Mouse (Mus musculus): ENCODE data around the gene Olfr1107. TPM values are rescaled to one million over a fixed set of nuclear protein-coding genes. Genes with fewer than 3 reads are reported as not detected.

Olfr1107 gene
- not detected in 2 replicates for polyA plus RNA-seq (2015; fragmentation: Nextera tagmentation; extraction: Ambion mirVana)

GRCm38 (mm10) chr2:87075717-87076116 lies at the start of gene Olfr1107:
Gene Olfr1107, minus strand, starts transcription at chr2:87075817.
- Histone ChIP-seq H3K27me3 (replicated peaks; ENCODE audit: control insufficient read depth, insufficient read depth, low read length) (no peaks in the 10 kb centered on the region), H3K4me2 (replicated peaks; ENCODE audit: low read depth) (no peak within 1 kb of the TSS), H3K4me3 (ENCODE audit: low read depth, low read length) (no peak within 1 kb of the TSS), H3K27ac (ENCODE audit: low read depth, low read length) (no peak within 1 kb of the TSS), H3K4me1 (replicated peaks; ENCODE audit: control insufficient read depth, insufficient read depth, low read length) (no peaks in the 10 kb centered on the region), H3K36me3 (ENCODE audit: control insufficient read depth, insufficient read depth) (no peaks in the 10 kb centered on the region), H3K9me3 (ENCODE audit: control insufficient read depth) (no peaks in the 10 kb centered on the region), H3K9ac (ENCODE audit: low read depth, low read length) (no peak within 1 kb of the TSS)
- TF ChIP-seq CTCF (IDR thresholded peaks at IDR 0.05; ENCODE audit: low read depth), result no peak
- ATAC-seq, result no peak
- WGBS, result 93% methylated on average over 1 of the region's 1 CpGs

DNA sequence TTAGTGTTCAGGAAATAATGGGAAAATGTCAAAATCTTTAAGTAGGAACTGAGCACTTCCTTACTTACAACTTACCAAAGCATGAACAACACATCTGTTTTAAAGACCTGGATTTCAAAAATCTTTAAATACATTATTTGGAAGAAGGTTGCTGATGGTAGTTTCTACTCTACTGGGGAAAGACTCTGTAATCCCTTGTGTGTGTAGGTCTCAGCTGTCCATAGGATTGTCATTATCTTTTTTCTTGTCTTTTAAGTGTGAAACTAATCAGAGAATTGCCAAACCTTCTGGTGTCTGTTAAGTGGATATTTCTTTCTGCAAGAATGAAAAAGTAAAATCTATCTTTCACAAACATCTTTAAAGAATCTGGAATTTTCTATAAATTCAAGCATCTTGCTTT lies 38.9 kb upstream of the Olfr1107 start, which contains the start of gene Olfr259:
TSS of gene Olfr259 (minus strand) at position 101 of the 400 bp plus-strand sequence.
- H3K36me3 ChIP-seq (ENCODE audit: control insufficient read depth, insufficient read depth), result no peaks in the 10 kb centered on the region
- no peak within 1 kb of the TSS for H3K27ac ChIP-seq (ENCODE audit: low read depth, low read length)
- no peak within 1 kb of the TSS for H3K4me2 ChIP-seq (replicated peaks; ENCODE audit: low read depth)
- no peak within 1 kb of the TSS for H3K4me3 ChIP-seq (ENCODE audit: low read depth, low read length)
- no peaks in the 10 kb centered on the region for H3K27me3 ChIP-seq (replicated peaks; ENCODE audit: control insufficient read depth, insufficient read depth, low read length)
- no peaks in the 10 kb centered on the region for H3K9me3 ChIP-seq (ENCODE audit: control insufficient read depth)
- H3K9ac ChIP-seq (ENCODE audit: low read depth, low read length), result no peak within 1 kb of the TSS
- H3K4me1 ChIP-seq (replicated peaks; ENCODE audit: control insufficient read depth, insufficient read depth, low read length), result no peaks in the 10 kb centered on the region
- no peak for TF ChIP-seq CTCF (IDR thresholded peaks at IDR 0.05; ENCODE audit: low read depth)
- ATAC-seq, result no peak

DNA sequence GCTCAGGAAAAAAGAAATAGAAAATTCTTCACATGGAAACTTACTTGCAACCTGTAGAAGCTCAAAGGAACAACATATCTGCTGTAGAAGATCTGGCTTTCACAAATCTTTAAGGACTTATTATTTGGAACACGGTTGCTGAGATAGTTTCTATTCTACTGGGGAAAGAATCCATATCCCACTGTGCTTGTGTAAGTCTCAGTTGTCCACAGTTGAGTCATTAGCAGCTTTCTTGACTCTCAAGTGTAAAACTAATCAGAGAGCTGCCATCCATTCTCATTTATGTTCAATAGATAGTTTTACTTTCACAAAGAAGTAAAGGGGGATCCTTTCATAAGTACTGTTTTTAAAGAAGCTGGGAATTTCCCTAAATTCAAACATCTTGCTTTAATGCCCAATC lies 20.3 kb upstream of the Olfr1107 start, which contains the start of gene Olfr1109:
TSS of gene Olfr1109 (minus strand) at position 101 of the 400 bp plus-strand sequence.
- Histone ChIP-seq H3K4me3 (ENCODE audit: low read depth, low read length) (no peak within 1 kb of the TSS), H3K4me1 (replicated peaks; ENCODE audit: control insufficient read depth, insufficient read depth, low read length) (no peaks in the 10 kb centered on the region), H3K36me3 (ENCODE audit: control insufficient read depth, insufficient read depth) (no peaks in the 10 kb centered on the region), H3K27ac (ENCODE audit: low read depth, low read length) (no peak within 1 kb of the TSS), H3K4me2 (replicated peaks; ENCODE audit: low read depth) (no peak within 1 kb of the TSS), H3K9me3 (ENCODE audit: control insufficient read depth) (no peaks in the 10 kb centered on the region), H3K27me3 (replicated peaks; ENCODE audit: control insufficient read depth, insufficient read depth, low read length) (no peaks in the 10 kb centered on the region), H3K9ac (ENCODE audit: low read depth, low read length) (no peak within 1 kb of the TSS)
- ATAC-seq, result no peak
- TF ChIP-seq CTCF (IDR thresholded peaks at IDR 0.05; ENCODE audit: low read depth), result no peak
- WGBS, result 76% methylated on average over 1 of the region's 1 CpGs

DNA sequence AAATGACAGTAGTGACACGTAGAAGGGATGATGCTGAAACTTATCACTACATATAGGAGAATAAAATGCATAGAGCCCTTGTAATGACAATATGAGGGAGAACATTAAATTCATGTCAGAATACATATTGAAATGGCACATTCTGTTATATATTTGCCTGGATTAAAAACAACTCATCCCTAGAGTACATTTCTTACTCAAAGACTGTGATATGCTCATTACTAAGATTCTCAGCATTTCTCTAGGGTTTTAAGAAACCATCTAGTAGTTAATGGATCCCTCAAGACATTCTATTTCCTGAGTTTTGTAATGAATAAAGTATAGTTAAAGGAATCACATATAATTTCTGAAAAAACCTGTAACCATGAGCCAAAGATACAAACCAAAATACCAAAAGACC lies 23.4 kb downstream of the Olfr1107 start, which contains the start of gene Olfr1106:
TSS of gene Olfr1106 (minus strand) at position 101 of the 400 bp plus-strand sequence.
- Histone ChIP-seq H3K4me2 (replicated peaks; ENCODE audit: low read depth) (no peak within 1 kb of the TSS), H3K9ac (ENCODE audit: low read depth, low read length) (no peak within 1 kb of the TSS), H3K4me1 (replicated peaks; ENCODE audit: control insufficient read depth, insufficient read depth, low read length) (no peaks in the 10 kb centered on the region), H3K27me3 (replicated peaks; ENCODE audit: control insufficient read depth, insufficient read depth, low read length) (no peaks in the 10 kb centered on the region), H3K36me3 (ENCODE audit: control insufficient read depth, insufficient read depth) (no peaks in the 10 kb centered on the region), H3K27ac (ENCODE audit: low read depth, low read length) (no peak within 1 kb of the TSS), H3K9me3 (ENCODE audit: control insufficient read depth) (no peaks in the 10 kb centered on the region), H3K4me3 (ENCODE audit: low read depth, low read length) (no peak within 1 kb of the TSS)
- no peak for TF ChIP-seq CTCF (IDR thresholded peaks at IDR 0.05; ENCODE audit: low read depth)
- no peak for ATAC-seq
- 60% methylated on average over 1 of the region's 1 CpGs for WGBS

DNA sequence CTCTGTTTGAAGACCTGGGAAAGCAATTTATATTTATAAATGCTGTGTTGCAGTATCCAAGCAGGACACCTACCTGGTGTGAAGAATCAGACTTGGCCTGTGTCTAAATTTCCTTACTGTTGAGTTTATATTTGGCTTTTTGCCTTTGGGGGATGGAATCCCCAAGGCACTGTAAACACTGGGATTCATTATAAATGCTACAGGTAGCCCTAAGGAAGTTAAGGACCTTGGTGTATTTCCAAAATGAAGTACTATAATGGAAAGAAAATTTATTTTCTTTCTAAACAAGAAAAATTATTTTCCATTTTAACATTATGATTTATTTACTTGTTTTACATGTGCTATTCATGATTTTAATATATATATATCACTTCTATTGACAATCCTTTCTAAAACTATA lies 39.2 kb downstream of the Olfr1107 start, which contains the start of gene Olfr1105:
TSS of gene Olfr1105 (minus strand) at position 101 of the 400 bp plus-strand sequence.
- no peaks in the 10 kb centered on the region for H3K4me1 ChIP-seq (replicated peaks; ENCODE audit: control insufficient read depth, insufficient read depth, low read length)
- ATAC-seq, result no peak
- TF ChIP-seq CTCF (IDR thresholded peaks at IDR 0.05; ENCODE audit: low read depth), result no peak

DNA sequence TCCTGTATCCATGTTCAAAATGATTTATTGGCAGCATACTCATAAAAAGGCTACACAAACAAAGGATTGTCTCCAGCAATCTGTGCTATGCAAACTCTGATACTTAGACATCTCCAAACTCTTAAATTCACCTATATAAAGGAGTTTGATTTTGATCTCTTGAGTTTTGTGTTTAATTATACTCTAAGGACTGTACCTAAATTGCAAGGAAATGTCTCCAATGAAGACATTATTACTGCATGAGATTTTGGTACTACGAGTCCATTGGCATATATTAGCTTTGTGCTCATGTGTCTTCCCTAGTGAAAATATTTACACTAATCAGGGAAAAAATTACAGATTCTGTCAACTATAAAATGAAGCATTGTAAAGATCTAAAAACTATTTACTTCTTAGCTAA lies 48.6 kb downstream of the Olfr1107 start, which contains the start of gene Olfr1104:
TSS of gene Olfr1104 (minus strand) at position 101 of the 400 bp plus-strand sequence.
- no peak for ATAC-seq
- H3K27me3 ChIP-seq (replicated peaks; ENCODE audit: control insufficient read depth, insufficient read depth, low read length), result no peaks in the 10 kb centered on the region
- H3K4me3 ChIP-seq (ENCODE audit: low read depth, low read length), result no peak within 1 kb of the TSS
- no peak within 1 kb of the TSS for H3K27ac ChIP-seq (ENCODE audit: low read depth, low read length)
- WGBS, result 56% methylated on average over 1 of the region's 1 CpGs
- no peak within 1 kb of the TSS for H3K9ac ChIP-seq (ENCODE audit: low read depth, low read length)
- H3K36me3 ChIP-seq (ENCODE audit: control insufficient read depth, insufficient read depth), result no peaks in the 10 kb centered on the region
- no peak for TF ChIP-seq CTCF (IDR thresholded peaks at IDR 0.05; ENCODE audit: low read depth)
- H3K4me2 ChIP-seq (replicated peaks; ENCODE audit: low read depth), result no peak within 1 kb of the TSS
- H3K4me1 ChIP-seq (replicated peaks; ENCODE audit: control insufficient read depth, insufficient read depth, low read length), result no peaks in the 10 kb centered on the region
- no peaks in the 10 kb centered on the region for H3K9me3 ChIP-seq (ENCODE audit: control insufficient read depth)

More for the DNA sequence above, 39.2 kb downstream of the Olfr1107 start, which contains the start of gene Olfr1105:
- H3K27me3 ChIP-seq (replicated peaks; ENCODE audit: control insufficient read depth, insufficient read depth, low read length), result no peaks in the 10 kb centered on the region
- H3K27ac ChIP-seq (ENCODE audit: low read depth, low read length), result no peak within 1 kb of the TSS
- no peak within 1 kb of the TSS for H3K4me2 ChIP-seq (replicated peaks; ENCODE audit: low read depth)
- H3K9me3 ChIP-seq (ENCODE audit: control insufficient read depth), result no peaks in the 10 kb centered on the region
- H3K4me3 ChIP-seq (ENCODE audit: low read depth, low read length), result no peak within 1 kb of the TSS
- H3K9ac ChIP-seq (ENCODE audit: low read depth, low read length), result no peak within 1 kb of the TSS
- no peaks in the 10 kb centered on the region for H3K36me3 ChIP-seq (ENCODE audit: control insufficient read depth, insufficient read depth)

Other genes with a start within 250 kb of the Olfr1107 start
- not detected in 2 replicates for gene Olfr1095, start 224.1 kb downstream of the Olfr1107 start, polyA plus RNA-seq (2015; fragmentation: Nextera tagmentation; extraction: Ambion mirVana)
- not detected in 2 replicates for gene Gm13723, start 201.0 kb downstream of the Olfr1107 start, polyA plus RNA-seq (2015; fragmentation: Nextera tagmentation; extraction: Ambion mirVana)
- not detected in 2 replicates for gene Olfr1097, start 183.6 kb downstream of the Olfr1107 start, polyA plus RNA-seq (2015; fragmentation: Nextera tagmentation; extraction: Ambion mirVana)
- not detected in 2 replicates for gene Olfr1098, start 151.3 kb downstream of the Olfr1107 start, polyA plus RNA-seq (2015; fragmentation: Nextera tagmentation; extraction: Ambion mirVana)
- not detected in 2 replicates for gene Olfr1099, start 115.1 kb downstream of the Olfr1107 start, polyA plus RNA-seq (2015; fragmentation: Nextera tagmentation; extraction: Ambion mirVana)
- not detected in 2 replicates for gene Olfr1100, start 95.9 kb downstream of the Olfr1107 start, polyA plus RNA-seq (2015; fragmentation: Nextera tagmentation; extraction: Ambion mirVana)
- gene Olfr1101, start 84.6 kb downstream of the Olfr1107 start, polyA plus RNA-seq (2015; fragmentation: Nextera tagmentation; extraction: Ambion mirVana), result not detected in 2 replicates
- not detected in 2 replicates for gene Olfr1102, start 77.4 kb downstream of the Olfr1107 start, polyA plus RNA-seq (2015; fragmentation: Nextera tagmentation; extraction: Ambion mirVana)
- gene Olfr1104, start 48.7 kb downstream of the Olfr1107 start, polyA plus RNA-seq (2015; fragmentation: Nextera tagmentation; extraction: Ambion mirVana), result not detected in 2 replicates
- gene Olfr1105, start 39.3 kb downstream of the Olfr1107 start, polyA plus RNA-seq (2015; fragmentation: Nextera tagmentation; extraction: Ambion mirVana), result not detected in 2 replicates
- not detected in 2 replicates for gene Olfr1106, start 23.5 kb downstream of the Olfr1107 start, polyA plus RNA-seq (2015; fragmentation: Nextera tagmentation; extraction: Ambion mirVana)
- gene Olfr1109, start 20.2 kb upstream of the Olfr1107 start, polyA plus RNA-seq (2015; fragmentation: Nextera tagmentation; extraction: Ambion mirVana), result not detected in 2 replicates
- not detected in 2 replicates for gene Olfr259, start 38.8 kb upstream of the Olfr1107 start, polyA plus RNA-seq (2015; fragmentation: Nextera tagmentation; extraction: Ambion mirVana)
- not detected in 2 replicates for gene Olfr1110, start 64.5 kb upstream of the Olfr1107 start, polyA plus RNA-seq (2015; fragmentation: Nextera tagmentation; extraction: Ambion mirVana)
- gene Olfr1111, start 76.8 kb upstream of the Olfr1107 start, polyA plus RNA-seq (2015; fragmentation: Nextera tagmentation; extraction: Ambion mirVana), result not detected in 2 replicates
- not detected in 2 replicates for gene Olfr1112, start 112.0 kb upstream of the Olfr1107 start, polyA plus RNA-seq (2015; fragmentation: Nextera tagmentation; extraction: Ambion mirVana)
- not detected in 2 replicates for gene Olfr1113, start 133.2 kb upstream of the Olfr1107 start, polyA plus RNA-seq (2015; fragmentation: Nextera tagmentation; extraction: Ambion mirVana)
- not detected in 2 replicates for gene Olfr1115, start 172.2 kb upstream of the Olfr1107 start, polyA plus RNA-seq (2015; fragmentation: Nextera tagmentation; extraction: Ambion mirVana)
- gene Olfr1116, start 191.7 kb upstream of the Olfr1107 start, polyA plus RNA-seq (2015; fragmentation: Nextera tagmentation; extraction: Ambion mirVana), result not detected in 2 replicates
- gene Olfr1118, start 231.8 kb upstream of the Olfr1107 start, polyA plus RNA-seq (2015; fragmentation: Nextera tagmentation; extraction: Ambion mirVana), result not detected in 2 replicates